ENCODE assay signal across 17 mouse cellular contexts in genomic region chr15:80064965-80065364, GRCm38 (mm10). TPM values are rescaled to one million over a fixed set of nuclear protein-coding genes. Genes with fewer than 3 reads are reported as not detected.
DNase-seq lines count a peak whose midpoint lies in the region; ATAC-seq and TF ChIP-seq lines count a peak whose summit lies in the region.
"Had no signal": no experiment of that assay in that cellular context is flagged by ENCODE, and none has a peak within 500 bp of the region (broad histone marks: within the 10 kb centered on the region; RNA-seq: fewer than 3 reads in every experiment).

No protein-coding gene starts in this region.

- no peaks in the 10 kb centered on the region for H3K79me2 ChIP-seq in CH12.LX (replicated peaks; ENCODE audit: control insufficient read depth, extremely low read depth, insufficient read depth, poor library complexity, severe bottlenecking)

- no peak overlapping the region for H3K4me2 ChIP-seq in intestine, postnatal 0 days (replicated peaks; ENCODE audit: low read depth)
- no peak overlapping the region for H3K4me2 ChIP-seq in intestine, embryonic 16.5 days (ENCODE audit: low read depth, low read length)
- H3K4me2 ChIP-seq in CH12.LX (ENCODE audit: insufficient read depth, low read depth, poor library complexity, severe bottlenecking) = no peak overlapping the region
- H3K4me2 ChIP-seq: forebrain, embryonic 12.5 days; hindbrain, embryonic 12.5 days had no signal

- DNase-seq in CH12.LX (ENCODE audit: extremely low read depth) = no peak
- DNase-seq in induced T-regulatory cell, adult 2 months (ENCODE audit: low read depth) = peak; percentile 44
- DNase-seq in cerebellum, adult 8-10 months = no peak
- DNase-seq in left cerebral cortex, postnatal 10 days (ENCODE audit: extremely low spot score in 1 of 2, low spot score in 2 of 2) = no peak
- DNase-seq: cerebellum, adult 11 months; cerebellum, adult 9-10 months; gastrocnemius, postnatal 10 days; heart, postnatal 10 days had no signal

- WGBS in intestine, postnatal 0 days = 75% methylated on average over 5 of the region's 5 CpGs
- WGBS in intestine, embryonic 16.5 days = 82% methylated on average over 5 of the region's 5 CpGs

- no peak overlapping the region for H3K27ac ChIP-seq in intestine, postnatal 0 days (ENCODE audit: low read depth, low read length)
- H3K27ac ChIP-seq in intestine, embryonic 16.5 days (ENCODE audit: low read length) = no peak overlapping the region
- H3K27ac ChIP-seq in CH12.LX (ENCODE audit: insufficient read depth, low read depth) = no peak overlapping the region
- peak overlapping the region; percentile 8; the same call in 1 of the 2 replicates for H3K27ac ChIP-seq in ES-Bruce4 (ENCODE audit: insufficient read depth, low read length)
- H3K27ac ChIP-seq: forebrain, embryonic 12.5 days; heart, embryonic 10.5 days; hindbrain, embryonic 12.5 days had no signal

- TF ChIP-seq CTCF in intestine, postnatal 0 days (IDR thresholded peaks at IDR 0.05; ENCODE audit: low read depth) = no peak
- TF ChIP-seq CTCF in CH12.LX (conservative IDR thresholded peaks at IDR 0.05 in 1 of 2, IDR thresholded peaks at IDR 0.05 in 1 of 2; ENCODE audit: low read depth in 2 of 2, low read length in 2 of 2) (no peak), ES-Bruce4 (IDR thresholded peaks at IDR 0.05; ENCODE audit: low read depth, low read length) (no peak)

- H3K36me3 ChIP-seq in intestine, postnatal 0 days (ENCODE audit: control insufficient read depth, insufficient read depth) = no peaks in the 10 kb centered on the region
- no peaks in the 10 kb centered on the region for H3K36me3 ChIP-seq in intestine, embryonic 16.5 days (ENCODE audit: control insufficient read depth, insufficient read depth, low read length)
- H3K36me3 ChIP-seq in CH12.LX (replicated peaks in 1 of 2; ENCODE audit: control insufficient read depth in 1 of 2, insufficient read depth in 1 of 2, low read length in 1 of 2) = no peaks in the 10 kb centered on the region
- H3K36me3 ChIP-seq in ES-Bruce4 (ENCODE audit: control insufficient read depth, insufficient read depth, low read length, poor library complexity, severe bottlenecking) = no peaks in the 10 kb centered on the region
- H3K36me3 ChIP-seq: forebrain, embryonic 12.5 days; G1E; heart, embryonic 10.5 days; hindbrain, embryonic 12.5 days had no signal

- H3K4me3 ChIP-seq in intestine, postnatal 0 days (ENCODE audit: low read depth, low read length) = no peak overlapping the region
- no peak overlapping the region for H3K4me3 ChIP-seq in intestine, embryonic 16.5 days (ENCODE audit: low read length)
- no peak overlapping the region for H3K4me3 ChIP-seq in CH12.LX (replicated peaks in 1 of 3; ENCODE audit: low read depth in 2 of 3, low read length in 2 of 3, poor library complexity in 1 of 3)
- H3K4me3 ChIP-seq in ES-Bruce4 (ENCODE audit: low read depth, low read length) = no peak overlapping the region
- H3K4me3 ChIP-seq: forebrain, embryonic 12.5 days; heart, embryonic 10.5 days; hindbrain, embryonic 12.5 days had no signal

- in situ Hi-C loops in CH12.LX (cut with MboI; ENCODE audit: low pct_ligation_motif_present, low pct_unique_long_range_greater_than_20kb, low sequenced_read_pairs) = loop anchor here (5.0 kb wide), 1 partner anchor 43 kb away; no protein-coding TSS in a partner anchor

- dilution Hi-C loops in CH12.LX (cut with MboI; ENCODE audit: extremely low pct_ligation_motif_present, extremely low pct_unique_long_range_greater_than_20kb, low sequenced_read_pairs) = no loop called here

- no peak for TF ChIP-seq RAD21 in CH12.LX (IDR thresholded peaks at IDR 0.05; ENCODE audit: low read depth, low read length)

- no peak for TF ChIP-seq EP300 in CH12.LX (IDR thresholded peaks at IDR 0.05; ENCODE audit: low read length)
- 0 out of 2 replicates have a peak, but pooled peaks have one; percentile 5 for TF ChIP-seq EP300 in ES-Bruce4 (IDR thresholded peaks at IDR 0.05; ENCODE audit: insufficient read depth, low read depth, low read length)

- H3K9me3 ChIP-seq in intestine, postnatal 0 days (ENCODE audit: control insufficient read depth) = no peaks in the 10 kb centered on the region
- H3K9me3 ChIP-seq in intestine, embryonic 16.5 days (ENCODE audit: control insufficient read depth, low read length) = no peaks in the 10 kb centered on the region
- H3K9me3 ChIP-seq in CH12.LX (replicated peaks; ENCODE audit: low read length) = no peaks in the 10 kb centered on the region
- H3K9me3 ChIP-seq in ES-Bruce4 (replicated peaks; ENCODE audit: control insufficient read depth, insufficient read depth, low read length, poor library complexity, severe bottlenecking) = no peaks in the 10 kb centered on the region
- H3K9me3 ChIP-seq: forebrain, embryonic 12.5 days; G1E; heart, embryonic 10.5 days; hindbrain, embryonic 12.5 days had no signal

- no peaks in the 10 kb centered on the region for H3K4me1 ChIP-seq in intestine, postnatal 0 days (replicated peaks; ENCODE audit: control insufficient read depth, insufficient read depth, low read length)
- no peaks in the 10 kb centered on the region for H3K4me1 ChIP-seq in intestine, embryonic 16.5 days (ENCODE audit: control insufficient read depth, insufficient read depth, low read length)
- H3K4me1 ChIP-seq in CH12.LX (ENCODE audit: control insufficient read depth in 1 of 2, insufficient read depth in 2 of 2) (peaks cover 29 to 53% of the 10 kb centered on the region in 2 experiments), ES-Bruce4 (ENCODE audit: control insufficient read depth, insufficient read depth, low read length) (peaks cover 7% of the 10 kb centered on the region)

- TF ChIP-seq POLR2A in CH12.LX (IDR thresholded peaks at IDR 0.05; ENCODE audit: low read depth, low read length) = no peak
- no peak for TF ChIP-seq POLR2A in ES-Bruce4 (IDR thresholded peaks at IDR 0.05; ENCODE audit: insufficient read depth, low read length)

- intact Hi-C loops in left cerebral cortex, postnatal 10 days (cut with DNase I) = no loop called here

- H3K9ac ChIP-seq in intestine, postnatal 0 days (ENCODE audit: low read depth, low read length) = no peak overlapping the region
- H3K9ac ChIP-seq in intestine, embryonic 16.5 days (ENCODE audit: low read depth, low read length) = no peak overlapping the region
- H3K9ac ChIP-seq in CH12.LX (ENCODE audit: insufficient read depth, low read depth) = no peak overlapping the region
- no peak overlapping the region for H3K9ac ChIP-seq in ES-Bruce4 (ENCODE audit: low read depth, poor library complexity, severe bottlenecking)
- H3K9ac ChIP-seq: forebrain, embryonic 12.5 days; hindbrain, embryonic 12.5 days had no signal

- no peaks in the 10 kb centered on the region for H3K27me3 ChIP-seq in intestine, postnatal 0 days (replicated peaks; ENCODE audit: control insufficient read depth, insufficient read depth, low read length)
- H3K27me3 ChIP-seq in intestine, embryonic 16.5 days (replicated peaks; ENCODE audit: control insufficient read depth, insufficient read depth, low read length) = no peaks in the 10 kb centered on the region
- H3K27me3 ChIP-seq in CH12.LX (replicated peaks) (peaks cover 3% of the 10 kb centered on the region), ES-Bruce4 (ENCODE audit: control insufficient read depth, insufficient read depth, low read length, poor library complexity, severe bottlenecking) (no peaks in the 10 kb centered on the region)
- H3K27me3 ChIP-seq: hindbrain, embryonic 12.5 days had no signal

- peak; percentile 16; the same call in 1 of the 2 replicates for ATAC-seq in intestine, postnatal 0 days
- no peak for ATAC-seq in intestine, embryonic 16.5 days
- ATAC-seq: forebrain, embryonic 16.5 days; hindbrain, embryonic 16.5 days had no signal

TF ChIP-seq in CH12.LX, 34 proteins besides CTCF, POLR2A, EP300 and RAD21 (continues in another document):
- TF ChIP-seq ETS1 (conservative IDR thresholded peaks at IDR 0.05; ENCODE audit: low read depth, low read length) (peak; percentile 76; the same call in 1 of the 2 replicates), IRF4 (IDR thresholded peaks at IDR 0.05; ENCODE audit: low read depth, low read length) (no peak), MAX (IDR thresholded peaks at IDR 0.05; ENCODE audit: low read length) (no peak), PAX5 (IDR thresholded peaks at IDR 0.05; ENCODE audit: low read length) (no peak), SIN3A (IDR thresholded peaks at IDR 0.05; ENCODE audit: low read length) (no peak), BHLHE40 (IDR thresholded peaks at IDR 0.05; ENCODE audit: low read depth, low read length) (no peak), KAT2A (IDR thresholded peaks at IDR 0.05; ENCODE audit: insufficient replicate concordance, low read length) (no peak), ZNF384 (IDR thresholded peaks at IDR 0.05; ENCODE audit: low read depth, low read length) (no peak), JUN (IDR thresholded peaks at IDR 0.05; ENCODE audit: insufficient read depth, low read depth, low read length) (peak; percentile 28; the same call in 1 of the 2 replicates)

RNA-seq across cellular contexts. Expression of gene Syngr1, which starts 26.2 kb away (rescaled TPM):
- 6.8 and 10.4 TPM in 2 replicates for polyA plus RNA-seq in intestine, postnatal 0 days (2015; fragmentation: Nextera tagmentation; extraction: Ambion mirVana)
- polyA plus RNA-seq in intestine, embryonic 16.5 days (2015; fragmentation: Nextera tagmentation; extraction: Ambion mirVana) = 15.2 and 16.0 TPM in 2 replicates
- total RNA-seq in CH12.LX (2012; rRNA removed) (10.7 and 14.8 TPM in 2 replicates), CH12.LX (2014; rRNA removed) (6.0 and 9.7 TPM in 2 replicates)
- polyA plus RNA-seq in CH12.LX (2012; ENCODE audit: insufficient read length, low read depth) (7.0 and 11.3 TPM in 2 replicates), ES-Bruce4 (2011; ENCODE audit: insufficient read depth, insufficient read length, low read depth, missing spikeins) (30.7 and 32.3 TPM in 2 replicates)
- total RNA-seq in left cerebral cortex, postnatal 10 days (2021) = 100 to 1,000 TPM; 430 to 441 TPM

RNA-seq across cellular contexts. Expression of gene Rpl3, which starts 26.7 kb away (rescaled TPM):
- 436 and 450 TPM in 2 replicates for polyA plus RNA-seq in intestine, postnatal 0 days (2015; fragmentation: Nextera tagmentation; extraction: Ambion mirVana)
- polyA plus RNA-seq in intestine, embryonic 16.5 days (2015; fragmentation: Nextera tagmentation; extraction: Ambion mirVana) = 1,018 and 1,133 TPM in 2 replicates
- total RNA-seq in CH12.LX (2012; rRNA removed) (3,351 and 3,819 TPM in 2 replicates), CH12.LX (2014; rRNA removed) (2,106 and 2,198 TPM in 2 replicates)
- polyA plus RNA-seq in CH12.LX (2012; ENCODE audit: insufficient read length, low read depth) (2,552 and 2,592 TPM in 2 replicates), ES-Bruce4 (2011; ENCODE audit: insufficient read depth, insufficient read length, low read depth, missing spikeins) (2,815 and 3,044 TPM in 2 replicates)
- 100 to 1,000 TPM; 520 to 524 TPM for total RNA-seq in left cerebral cortex, postnatal 10 days (2021)

RNA-seq across cellular contexts. Expression of gene Pdgfb, which starts 50.2 kb away (rescaled TPM):
- 6.9 and 7.1 TPM in 2 replicates for polyA plus RNA-seq in intestine, postnatal 0 days (2015; fragmentation: Nextera tagmentation; extraction: Ambion mirVana)
- polyA plus RNA-seq in intestine, embryonic 16.5 days (2015; fragmentation: Nextera tagmentation; extraction: Ambion mirVana) = 7.0 and 8.3 TPM in 2 replicates
- total RNA-seq in CH12.LX (2012; rRNA removed) (not detected in 2 replicates), CH12.LX (2014; rRNA removed) (not detected in 2 replicates)
- polyA plus RNA-seq in CH12.LX (2012; ENCODE audit: insufficient read length, low read depth) (not detected in 2 replicates), ES-Bruce4 (2011; ENCODE audit: insufficient read depth, insufficient read length, low read depth, missing spikeins) (16.8 and 17.1 TPM in 2 replicates)
- 10 to 100 TPM; 42.6 to 43.4 TPM for total RNA-seq in left cerebral cortex, postnatal 10 days (2021)
- polyA plus RNA-seq: G1E had no signal
